Mouse (Mus musculus): Measurements from ENCODE around the gene Astn1.

DNA sequence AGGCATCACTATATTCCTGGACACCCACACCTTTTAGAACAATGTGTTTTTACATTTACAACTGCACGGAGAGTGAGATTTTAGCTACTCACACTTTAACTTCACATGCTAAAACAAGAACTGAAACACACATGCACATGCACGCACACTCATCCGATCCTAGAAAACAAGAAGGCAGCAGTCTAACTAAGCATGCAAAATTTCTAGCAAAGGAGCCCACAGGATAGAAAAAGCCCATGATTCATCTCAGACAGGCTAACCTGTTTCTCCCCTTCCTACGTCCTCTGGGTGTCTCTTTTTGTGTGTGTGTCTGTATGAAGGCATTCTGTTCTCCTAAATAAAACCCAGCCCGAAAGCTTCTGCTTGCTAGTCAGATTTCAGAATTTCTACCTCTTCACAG, 378.9 kb downstream of the Astn1 start:
- TF ChIP-seq MAX (IDR thresholded peaks at IDR 0.05) (no peak), CTCF (IDR thresholded peaks at IDR 0.05; ENCODE audit: control insufficient read depth, insufficient read depth, insufficient read length) (no peak), USF1 (IDR thresholded peaks at IDR 0.05; ENCODE audit: low read depth) (no peak), CEBPB (IDR thresholded peaks at IDR 0.05; ENCODE audit: low read depth) (no peak), MYOG (IDR thresholded peaks at IDR 0.05; ENCODE audit: control insufficient read depth, extremely low read depth, insufficient read length) (no peak)
